Mouse (Mus musculus): ENCODE measurements around the gene Krtap19-9b. TPM values are rescaled to one million over a fixed set of nuclear protein-coding genes. Genes with fewer than 3 reads are reported as not detected.

The Krtap19-9b gene
- polyA plus RNA-seq (2015; fragmentation: Nextera tagmentation; extraction: Ambion mirVana), result not detected in 2 replicates

DNA sequence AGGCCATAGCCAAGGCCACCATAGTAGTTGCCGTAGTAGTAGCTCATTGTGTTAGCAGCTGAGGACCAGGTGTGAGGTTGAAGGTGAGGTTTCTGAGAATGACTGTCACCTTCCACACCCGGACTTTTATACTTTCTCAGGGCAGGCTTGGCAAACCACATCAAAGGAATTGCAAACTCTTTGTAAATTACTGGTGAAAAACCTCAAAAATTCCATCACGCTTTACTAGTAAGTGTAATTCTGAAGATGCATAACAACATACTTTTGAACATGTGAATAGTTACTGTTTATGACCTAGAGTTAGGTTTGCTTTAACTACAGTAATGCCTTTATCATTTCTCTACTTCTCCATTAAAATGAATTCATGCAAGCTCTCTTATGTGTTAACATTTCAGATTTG, at the start of gene Krtap19-9b:
TSS of gene Krtap19-9b (minus strand) at position 101 of the 400 bp plus-strand sequence.

DNA sequence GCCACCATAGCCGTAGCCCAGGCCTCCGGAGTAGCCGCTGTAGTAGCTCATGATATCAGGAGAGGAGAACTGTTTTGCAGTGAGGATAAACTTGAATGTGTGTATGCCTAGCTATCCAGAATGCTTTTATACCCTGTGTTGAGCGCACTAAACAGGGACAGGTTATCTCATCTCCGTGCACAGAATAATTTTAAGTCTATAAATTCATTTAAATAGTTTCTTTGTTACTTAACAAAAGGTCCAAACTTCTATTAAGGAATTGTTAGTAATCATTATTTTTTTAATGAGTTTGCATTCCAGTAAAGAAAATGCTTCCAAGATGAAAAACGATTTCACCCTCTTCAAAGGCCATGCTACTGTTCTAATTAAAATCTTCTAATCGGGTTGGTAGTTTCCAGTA, 30.7 kb upstream of the Krtap19-9b start, which contains the start of gene Krtap16-3:
TSS of gene Krtap16-3 (minus strand) at position 101 of the 400 bp plus-strand sequence.

DNA sequence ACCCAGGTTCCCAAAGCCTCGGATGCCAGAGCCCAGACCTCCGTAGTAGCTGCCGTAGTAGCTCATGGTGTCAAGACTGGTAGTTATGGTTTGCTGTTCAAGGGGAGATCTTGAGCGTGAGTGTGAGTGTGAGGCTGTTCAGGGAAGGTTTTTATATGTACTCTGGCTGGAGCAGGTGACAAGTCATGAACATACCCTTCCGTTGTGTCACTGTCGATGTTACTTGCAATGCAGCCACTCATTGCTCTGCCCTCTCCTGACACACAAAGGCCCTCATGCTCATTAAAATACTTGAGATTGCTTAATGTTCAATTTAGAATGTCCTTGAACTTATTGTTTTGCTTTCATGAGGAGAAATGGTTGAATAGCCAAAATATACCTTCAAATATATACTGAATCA, 35.7 kb downstream of the Krtap19-9b start, which contains the start of gene Krtap19-5:
TSS of gene Krtap19-5 (minus strand) at position 101 of the 400 bp plus-strand sequence.

DNA sequence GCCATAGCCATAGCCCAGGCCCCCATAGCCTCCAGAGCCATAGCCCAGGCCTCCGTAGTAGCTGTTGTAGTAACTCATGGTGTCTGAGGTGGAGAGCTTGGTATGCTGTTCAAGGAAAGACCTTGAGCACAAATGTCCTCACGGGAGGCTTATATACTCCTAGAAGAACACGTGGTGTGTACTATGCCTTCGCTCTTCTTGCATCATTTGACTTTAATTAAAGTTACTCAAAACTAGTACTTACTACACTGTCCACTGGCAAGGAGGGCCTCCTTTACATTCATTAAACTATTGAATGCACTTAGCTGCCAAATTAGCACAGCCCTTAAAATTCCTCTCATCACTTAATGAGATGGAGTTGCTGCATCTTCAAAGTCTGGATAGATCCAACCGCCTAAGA, 47.1 kb downstream of the Krtap19-9b start, which contains the start of gene Krtap19-4:
TSS of gene Krtap19-4 (minus strand) at position 101 of the 400 bp plus-strand sequence.

Other genes starting within 250 kb of the Krtap19-9b start
- gene 2310061N02Rik, start 224.3 kb downstream of the Krtap19-9b start, polyA plus RNA-seq (2015; fragmentation: Nextera tagmentation; extraction: Ambion mirVana), result 0.17 TPM in 1 of 2 replicates, not detected in the other
- gene Krtap13-1, start 203.4 kb downstream of the Krtap19-9b start, polyA plus RNA-seq (2015; fragmentation: Nextera tagmentation; extraction: Ambion mirVana), result not detected in 2 replicates
- gene Krtap13, start 180.6 kb downstream of the Krtap19-9b start, polyA plus RNA-seq (2015; fragmentation: Nextera tagmentation; extraction: Ambion mirVana), result not detected in 2 replicates
- gene 2310034C09Rik, start 173.4 kb downstream of the Krtap19-9b start, polyA plus RNA-seq (2015; fragmentation: Nextera tagmentation; extraction: Ambion mirVana), result not detected in 2 replicates
- gene 2310057N15Rik, start 158.1 kb downstream of the Krtap19-9b start, polyA plus RNA-seq (2015; fragmentation: Nextera tagmentation; extraction: Ambion mirVana), result not detected in 2 replicates
- gene Gm5965, start 154.4 kb downstream of the Krtap19-9b start, polyA plus RNA-seq (2015; fragmentation: Nextera tagmentation; extraction: Ambion mirVana), result not detected in 2 replicates
- not detected in 2 replicates for gene Gm20741, start 120.0 kb downstream of the Krtap19-9b start, polyA plus RNA-seq (2015; fragmentation: Nextera tagmentation; extraction: Ambion mirVana)
- gene Krtap15, start 112.0 kb downstream of the Krtap19-9b start, polyA plus RNA-seq (2015; fragmentation: Nextera tagmentation; extraction: Ambion mirVana), result not detected in 2 replicates
- gene Krtap14, start 106.1 kb downstream of the Krtap19-9b start, polyA plus RNA-seq (2015; fragmentation: Nextera tagmentation; extraction: Ambion mirVana), result not detected in 2 replicates
- not detected in 2 replicates for gene Krtap19-1, start 62.9 kb downstream of the Krtap19-9b start, polyA plus RNA-seq (2015; fragmentation: Nextera tagmentation; extraction: Ambion mirVana)
- not detected in 2 replicates for gene Krtap19-2, start 58.0 kb downstream of the Krtap19-9b start, polyA plus RNA-seq (2015; fragmentation: Nextera tagmentation; extraction: Ambion mirVana)
- not detected in 2 replicates for gene Krtap19-3, start 54.2 kb downstream of the Krtap19-9b start, polyA plus RNA-seq (2015; fragmentation: Nextera tagmentation; extraction: Ambion mirVana)
- not detected in 2 replicates for gene Krtap19-4, start 47.2 kb downstream of the Krtap19-9b start, polyA plus RNA-seq (2015; fragmentation: Nextera tagmentation; extraction: Ambion mirVana)
- not detected in 2 replicates for gene Krtap19-5, start 35.8 kb downstream of the Krtap19-9b start, polyA plus RNA-seq (2015; fragmentation: Nextera tagmentation; extraction: Ambion mirVana)
- gene Krtap16-3, start 30.6 kb upstream of the Krtap19-9b start, polyA plus RNA-seq (2015; fragmentation: Nextera tagmentation; extraction: Ambion mirVana), result not detected in 2 replicates
- not detected in 2 replicates for gene Krtap22-2, start 78.5 kb upstream of the Krtap19-9b start, polyA plus RNA-seq (2015; fragmentation: Nextera tagmentation; extraction: Ambion mirVana)
- not detected in 2 replicates for gene Gm10229, start 83.0 kb upstream of the Krtap19-9b start, polyA plus RNA-seq (2015; fragmentation: Nextera tagmentation; extraction: Ambion mirVana)
- not detected in 2 replicates for gene Krtap6-1, start 99.4 kb upstream of the Krtap19-9b start, polyA plus RNA-seq (2015; fragmentation: Nextera tagmentation; extraction: Ambion mirVana)
- not detected in 2 replicates for gene Gm10228, start 109.2 kb upstream of the Krtap19-9b start, polyA plus RNA-seq (2015; fragmentation: Nextera tagmentation; extraction: Ambion mirVana)
- gene Krtap6-5, start 115.6 kb upstream of the Krtap19-9b start, polyA plus RNA-seq (2015; fragmentation: Nextera tagmentation; extraction: Ambion mirVana), result not detected in 2 replicates
- gene 1110025L11Rik, start 131.7 kb upstream of the Krtap19-9b start, polyA plus RNA-seq (2015; fragmentation: Nextera tagmentation; extraction: Ambion mirVana), result not detected in 2 replicates
- gene Krtap6-3, start 151.8 kb upstream of the Krtap19-9b start, polyA plus RNA-seq (2015; fragmentation: Nextera tagmentation; extraction: Ambion mirVana), result not detected in 2 replicates
- gene Gm6358, start 208.6 kb upstream of the Krtap19-9b start, polyA plus RNA-seq (2015; fragmentation: Nextera tagmentation; extraction: Ambion mirVana), result not detected in 2 replicates
- not detected in 2 replicates for gene Gm10061, start 218.8 kb upstream of the Krtap19-9b start, polyA plus RNA-seq (2015; fragmentation: Nextera tagmentation; extraction: Ambion mirVana)
- not detected in 2 replicates for gene Gm9789, start 225.7 kb upstream of the Krtap19-9b start, polyA plus RNA-seq (2015; fragmentation: Nextera tagmentation; extraction: Ambion mirVana)
- not detected in 2 replicates for gene Gm7735, start 237.2 kb upstream of the Krtap19-9b start, polyA plus RNA-seq (2015; fragmentation: Nextera tagmentation; extraction: Ambion mirVana)
- not detected in 2 replicates for gene 1110057P08Rik, start 242.5 kb upstream of the Krtap19-9b start, polyA plus RNA-seq (2015; fragmentation: Nextera tagmentation; extraction: Ambion mirVana)